Mouse (Mus musculus) cerebellum, adult 2 months (tissue): ENCODE measurements around the gene Fndc3b.

ENCODE experiments used
- CTCF ChIP-seq: fragments of 200-500 bp; IDR thresholded peaks from 2 replicates; pipeline ENCODE4 v1.5.1; 2011; ENCODE audit warnings: low read depth, mild to moderate bottlenecking, control low read depth, low read length, moderate library complexity, borderline replicate concordance; ENCODE audit not compliant: insufficient read depth
- POLR2A ChIP-seq: fragments of 200-500 bp; IDR thresholded peaks from 2 replicates; pipeline ENCODE4 v1.6.1; 2011; ENCODE audit warnings: low read length, control low read depth, borderline replicate concordance; ENCODE audit not compliant: insufficient read depth

DNA sequence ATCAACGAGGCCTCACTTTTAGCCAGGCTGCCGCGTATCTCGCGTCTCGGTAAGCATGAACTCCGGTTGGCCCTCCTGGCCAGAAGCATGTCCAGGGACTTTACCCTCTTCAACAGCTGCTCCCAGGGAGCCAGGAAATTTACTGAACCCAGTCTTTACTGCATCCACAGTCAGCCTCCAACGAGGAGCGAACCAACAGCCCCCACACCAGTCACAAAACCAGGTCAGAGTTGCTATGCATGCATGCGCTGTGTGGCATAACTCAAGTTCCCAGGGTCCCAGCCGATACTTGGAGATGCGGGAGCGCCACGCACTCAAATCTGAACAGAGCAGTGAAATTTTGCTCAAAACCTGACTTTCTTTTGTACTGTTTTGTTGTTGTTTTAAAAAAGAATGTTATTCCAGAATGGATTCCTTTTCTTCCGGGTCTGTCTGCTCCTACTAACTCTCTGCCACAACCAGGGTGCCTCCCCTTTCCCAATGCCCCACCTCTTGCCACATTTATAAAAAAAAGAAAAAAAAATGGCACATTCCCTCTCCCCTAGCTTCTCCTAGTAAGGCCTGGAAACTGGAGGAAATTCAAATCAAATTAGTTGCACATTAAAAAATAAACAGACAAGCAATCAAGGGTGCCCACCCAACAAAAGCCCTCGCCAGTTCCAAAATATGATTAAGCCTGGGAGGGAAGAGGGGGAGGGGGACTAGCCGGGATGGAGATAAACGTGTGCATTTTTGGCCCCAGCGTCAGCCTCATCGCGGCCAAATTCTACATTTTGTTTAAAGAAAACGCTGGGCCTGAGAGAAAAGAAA, 1.8 kb downstream of the Fndc3b start:
- no peak for TF ChIP-seq POLR2A
- no peak for TF ChIP-seq CTCF
